ENCODE assay signal across 8 mouse cellular contexts in genomic region chr12:51729058-51729457, GRCm38 (mm10). TPM values are rescaled to one million over a fixed set of nuclear protein-coding genes. Genes with fewer than 3 reads are reported as not detected.
DNase-seq lines count a peak whose midpoint lies in the region; ATAC-seq and TF ChIP-seq lines count a peak whose summit lies in the region.

No protein-coding gene starts in this region.

- TF ChIP-seq CTCF in cerebellum, adult 2 months (IDR thresholded peaks at IDR 0.05; ENCODE audit: borderline replicate concordance, insufficient read depth, low read depth, low read length): no peak

- no peak overlapping the region for H3K4me2 ChIP-seq in heart, embryonic 11.5 days

- WGBS in cerebellum, adult 2 months: 44% methylated on average over 11 of the region's 11 CpGs
- WGBS in heart, embryonic 11.5 days (ENCODE audit: insufficient replicate concordance): 43% methylated on average over 11 of the region's 11 CpGs

- no peak for ATAC-seq in heart, embryonic 11.5 days (replicated peaks; ENCODE audit: insufficient number of reproducible peaks, low FRiP score, low TSS enrichment)

- no peak overlapping the region for H3K4me3 ChIP-seq in cerebellum, adult 2 months (replicated peaks; ENCODE audit: insufficient read depth, low read depth, low read length)
- H3K4me3 ChIP-seq in heart, embryonic 11.5 days (ENCODE audit: low read depth, low read length): no peak overlapping the region

- peaks cover under 1% of the 10 kb centered on the region; the same call in 1 of the 2 replicates for H3K36me3 ChIP-seq in heart, embryonic 11.5 days (ENCODE audit: control insufficient read depth, insufficient read depth, low read length)

- no peak for TF ChIP-seq POLR2A in cerebellum, adult 2 months (IDR thresholded peaks at IDR 0.05; ENCODE audit: borderline replicate concordance, insufficient read depth, low read length)

- H3K9me3 ChIP-seq in heart, embryonic 11.5 days (replicated peaks; ENCODE audit: control insufficient read depth, low read length): no peaks in the 10 kb centered on the region

- H3K27ac ChIP-seq in cerebellum, adult 2 months (ENCODE audit: insufficient read depth, low read length): 0 out of 2 replicates have a peak overlapping the region, but pooled peaks have one; percentile 54
- peak overlapping the region; percentile 30; the same call in 1 of the 2 replicates for H3K27ac ChIP-seq in heart, embryonic 11.5 days (ENCODE audit: low read depth, low read length)

- DNase-seq in cerebellum, adult 2 months: no peak
- DNase-seq in cerebellum, postnatal 4 days (ENCODE audit: low spot score in 2 of 2): no peak
- peak; percentile 52 for DNase-seq in Muller cell, postnatal 12 days (ENCODE audit: inconsistent ontology term)
- DNase-seq in kidney, postnatal 36 days: peak; percentile 60 to 61
- peak; percentile 62 for DNase-seq in telencephalon, adult 2 months (ENCODE audit: low read depth, low spot score)
- DNase-seq in cerebellum, postnatal 36 days: no peak
- DNase-seq in layer of hippocampus, postnatal 14 days (ENCODE audit: low spot score in 2 of 2): no peak

- H3K27me3 ChIP-seq in cerebellum, adult 2 months (ENCODE audit: control insufficient read depth, insufficient read depth, low read length): no peaks in the 10 kb centered on the region
- H3K27me3 ChIP-seq in heart, embryonic 11.5 days (ENCODE audit: control insufficient read depth, insufficient read depth, low read length): no peaks in the 10 kb centered on the region

- no peak overlapping the region for H3K9ac ChIP-seq in heart, embryonic 11.5 days (ENCODE audit: low read depth, low read length)

- H3K4me1 ChIP-seq in cerebellum, adult 2 months (ENCODE audit: control insufficient read depth, insufficient read depth, low read length): peaks cover 4% of the 10 kb centered on the region; the same call in 1 of the 2 replicates
- H3K4me1 ChIP-seq in heart, embryonic 11.5 days (ENCODE audit: control insufficient read depth, insufficient read depth, low read length): peaks cover 6% of the 10 kb centered on the region; the same call in 1 of the 2 replicates

RNA-seq across cellular contexts. Expression of gene Strn3, which starts 37.4 kb away (rescaled TPM):
- polyA plus RNA-seq in cerebellum, adult 2 months (2012; rRNA removed): 77.4 and 83.8 TPM in 2 replicates
- polyA plus RNA-seq in heart, embryonic 11.5 days (2014; fragmentation: Nextera tagmentation; extraction: Ambion mirVana): 45.8 and 46.1 TPM in 2 replicates
- total RNA-seq in layer of hippocampus, postnatal 14 days (2021): 10 to 100 TPM; 77.2 to 81.1 TPM

RNA-seq across cellular contexts. Expression of gene Ap4s1, which starts 38.2 kb away (rescaled TPM):
- polyA plus RNA-seq in cerebellum, adult 2 months (2012; rRNA removed): 61.6 and 63.7 TPM in 2 replicates
- polyA plus RNA-seq in heart, embryonic 11.5 days (2014; fragmentation: Nextera tagmentation; extraction: Ambion mirVana): 38.1 and 39.7 TPM in 2 replicates
- 10 to 100 TPM; 45.4 to 47.2 TPM for total RNA-seq in layer of hippocampus, postnatal 14 days (2021)

Comparison
In these comparisons a context has a peak if more than half of its experiments do, and no peak if none do; other contexts are left out.
1. DNase-seq: peak in Muller cell, postnatal 12 days (single experiment), kidney, postnatal 36 days (2 of 2) and telencephalon, adult 2 months (single experiment); none in cerebellum, adult 2 months (0 of 2), cerebellum, postnatal 4 days (0 of 2), cerebellum, postnatal 36 days (0 of 2) and layer of hippocampus, postnatal 14 days (0 of 2).